Mouse (Mus musculus): ENCODE data around the gene Trmt112. TPM values are rescaled to one million over a fixed set of nuclear protein-coding genes. Genes with fewer than 3 reads are reported as not detected.
"Not testable (repeated sequence)": the region's sequence is repeated elsewhere in the genome, so short reads cannot be mapped to it uniquely, and the experiment has no call there.

Gene Trmt112
- total RNA-seq, 2 experiments from 2014 or later: 39.8 to 48.2 TPM

DNA sequence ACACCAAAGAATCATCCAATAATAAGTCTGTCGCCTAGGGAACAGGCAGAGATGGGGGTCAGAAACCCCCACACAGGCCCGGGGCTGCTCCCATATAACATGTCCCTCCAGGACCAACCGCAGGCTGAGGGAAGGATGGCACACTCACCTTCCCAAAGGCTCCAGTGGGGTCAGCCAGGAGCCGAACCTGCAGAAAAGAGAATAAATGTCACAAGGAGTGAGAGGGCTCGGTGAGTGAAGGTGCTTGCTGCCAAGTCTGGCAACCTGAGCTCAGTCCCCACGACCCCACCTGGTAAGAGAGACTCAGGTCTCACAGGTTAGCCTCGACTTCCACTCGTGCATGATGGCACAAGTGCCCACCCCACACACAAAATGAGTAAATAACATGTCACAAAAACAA is 2.4 kb upstream of the Trmt112 start:
- intact Hi-C loops (cut with DNase I): loop anchor here (5.0 kb wide), 1 partner anchor 65 kb away; the partner anchor contains the start of gene Rps6ka4
- DNase-seq (ENCODE audit: low spot score in 2 of 2): no peak

DNA sequence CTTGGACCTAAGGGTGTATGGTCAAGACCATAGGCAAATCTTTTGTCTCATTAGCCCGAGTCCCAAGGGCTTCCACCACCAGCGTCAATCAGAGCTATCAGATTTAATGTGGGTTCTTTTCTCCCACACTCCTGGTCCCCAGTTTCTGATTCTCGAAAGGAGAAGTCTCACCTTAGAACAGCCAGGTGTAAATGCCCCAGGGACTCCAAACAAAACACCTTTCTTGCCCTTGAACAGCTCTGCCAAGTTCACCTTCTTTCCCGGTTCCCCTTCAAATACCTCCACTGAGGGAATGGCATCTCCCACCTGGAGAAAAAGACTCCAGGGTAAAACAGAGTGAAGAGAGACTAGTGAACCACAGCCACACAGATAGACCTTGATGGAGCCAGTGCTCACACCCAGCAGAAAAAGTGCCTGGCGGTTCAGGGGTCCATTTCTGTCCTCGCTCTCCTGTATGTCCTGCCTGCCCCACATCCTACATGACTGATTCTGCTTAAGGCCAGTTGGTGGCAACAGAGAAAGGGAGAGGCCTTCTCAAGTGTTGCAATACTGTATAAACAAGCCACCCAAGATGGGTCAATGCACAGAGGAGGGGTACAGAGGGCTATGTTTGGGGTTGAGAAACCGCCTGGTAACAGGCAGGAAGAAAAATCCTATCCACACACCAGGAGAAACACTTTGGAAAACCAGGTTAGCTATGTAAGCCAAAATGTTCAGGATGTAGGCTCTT is 1.5 kb upstream of the Trmt112 start:
- intact Hi-C loops (cut with DNase I): loop anchor here (5.0 kb wide), 1 partner anchor 66 kb away; the partner anchor contains the start of gene Rps6ka4
- no peak for DNase-seq (ENCODE audit: low spot score in 2 of 2)

DNA sequence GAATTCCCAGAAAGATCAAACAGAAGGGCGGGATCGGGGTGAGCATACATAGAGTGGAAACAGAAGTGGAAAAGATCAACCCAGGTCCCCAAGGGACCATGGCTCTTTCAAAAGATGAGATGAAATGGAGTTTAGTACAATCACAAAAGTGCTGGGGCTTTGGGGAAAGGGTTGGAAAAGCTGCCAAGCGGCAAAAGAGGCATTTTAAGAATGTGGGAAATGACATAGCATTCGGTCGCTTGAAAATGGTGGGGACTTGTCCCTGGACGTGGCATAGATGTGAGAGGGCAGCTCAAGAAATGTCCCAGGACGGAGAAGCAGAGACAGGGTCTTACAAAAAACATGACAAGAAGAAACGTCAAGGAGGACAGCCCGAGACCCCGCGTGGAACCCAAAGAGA is 477 bp upstream of the Trmt112 start:
- no peak for DNase-seq (ENCODE audit: low spot score in 2 of 2)
- intact Hi-C loops (cut with DNase I): loop anchor here (5.0 kb wide), 1 partner anchor 67 kb away; the partner anchor contains the start of gene Rps6ka4

DNA sequence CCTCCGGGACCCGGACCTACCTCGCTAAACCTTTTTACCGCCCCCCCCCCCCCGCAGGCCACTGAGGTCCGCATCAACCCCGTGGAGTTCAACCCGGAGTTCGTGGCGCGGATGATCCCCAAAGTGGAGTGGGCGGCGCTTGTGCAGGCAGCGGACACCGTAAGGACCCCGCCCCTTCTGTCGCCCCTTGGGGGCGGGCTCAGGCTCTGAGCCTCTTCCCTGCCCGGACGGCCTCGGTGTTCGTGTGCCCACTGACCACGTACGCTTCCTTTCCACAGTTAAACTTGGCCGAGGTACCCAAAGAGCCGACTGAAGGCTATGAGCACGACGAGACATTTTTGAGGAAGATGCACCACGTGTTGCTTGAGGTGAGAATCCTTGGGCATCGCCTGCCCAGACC is 808 bp downstream of the Trmt112 start:
- intact Hi-C loops (cut with DNase I); DNase-seq (ENCODE audit: low spot score in 2 of 2): not testable (repeated sequence)

DNA sequence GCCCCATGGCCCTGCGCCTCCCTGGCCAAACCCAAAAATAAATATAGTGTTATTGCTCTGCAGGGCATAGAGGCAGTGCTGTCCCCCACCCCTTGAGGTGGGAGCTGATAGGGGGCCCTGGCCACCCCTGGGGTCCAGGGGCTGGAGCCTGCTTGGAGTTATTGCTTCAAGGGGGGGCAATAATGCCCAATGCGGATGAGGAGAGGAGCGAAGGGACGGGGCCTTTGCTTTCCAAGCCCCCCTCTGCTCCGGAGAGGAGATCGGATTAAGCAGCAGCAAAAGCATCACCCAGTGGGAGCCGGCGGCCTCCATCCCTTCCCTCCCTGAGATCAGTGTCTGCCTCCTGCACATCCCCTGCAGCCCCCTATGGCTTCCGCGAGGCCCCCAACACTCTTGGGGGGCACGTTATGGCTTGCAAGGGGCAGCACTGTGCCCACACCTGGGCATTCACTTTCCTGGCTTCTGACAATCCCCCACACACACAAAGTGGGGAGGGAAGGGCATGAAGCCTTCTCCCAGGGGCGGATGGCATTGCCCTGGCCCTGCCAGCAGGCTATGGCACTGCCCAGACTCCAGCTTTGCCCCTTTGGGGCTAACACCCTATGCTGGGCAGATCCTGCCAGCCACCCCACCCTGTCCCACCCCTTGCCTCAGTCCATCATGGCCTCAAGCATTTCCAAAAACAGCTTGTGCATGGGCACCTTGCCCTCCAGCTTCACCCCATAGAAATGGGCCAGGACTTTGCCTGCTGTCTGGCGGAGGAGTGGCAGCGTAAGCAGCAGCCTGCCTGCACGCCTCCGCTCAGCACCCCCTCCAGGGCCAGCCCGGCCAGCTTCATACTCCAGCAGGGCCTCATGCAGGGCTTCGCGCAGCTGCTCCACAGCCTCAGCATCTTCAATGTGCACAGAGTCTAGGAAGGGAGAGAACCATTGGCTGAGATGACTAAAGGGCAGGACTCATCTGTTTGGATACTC is 1.9 kb downstream of the Trmt112 start:
- intact Hi-C loops (cut with DNase I): no loop called here
- DNase-seq (ENCODE audit: low spot score in 2 of 2): no peak

DNA sequence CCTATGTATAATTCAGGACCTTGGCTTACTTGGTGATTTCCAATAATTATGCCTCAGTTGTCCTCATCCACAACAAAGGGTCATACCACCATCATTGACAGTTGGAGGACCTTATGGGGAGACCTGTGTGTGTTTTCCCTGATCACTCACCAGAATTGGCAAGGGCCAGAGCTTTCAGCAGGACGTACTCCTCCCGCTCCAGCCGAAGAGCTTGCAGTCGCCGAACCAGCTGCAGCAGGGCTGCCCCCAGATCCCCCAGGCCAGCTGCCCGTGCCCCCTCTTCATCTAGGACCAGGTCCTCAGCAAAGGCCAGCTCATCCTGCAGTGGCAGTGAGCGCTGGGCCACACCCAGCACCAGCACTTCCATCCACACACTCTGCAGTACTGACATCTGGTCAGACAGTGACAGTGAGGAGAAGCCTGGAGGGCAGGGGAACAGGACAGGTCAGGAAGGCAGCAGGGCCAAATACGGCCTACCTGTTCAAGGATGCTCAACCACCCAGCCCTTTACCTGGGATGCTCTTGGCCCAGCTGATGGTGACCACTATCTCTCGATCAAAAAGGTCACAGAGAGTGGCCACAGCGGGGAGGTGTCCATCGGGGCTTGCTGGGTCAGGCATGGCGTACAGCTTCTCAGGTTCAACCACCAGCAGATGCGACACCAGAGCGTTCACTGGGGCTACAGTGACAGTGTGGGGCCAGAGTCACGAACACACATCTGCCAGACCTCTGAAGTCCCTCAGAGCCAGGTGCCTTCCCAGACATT is 2.9 kb downstream of the Trmt112 start:
- intact Hi-C loops (cut with DNase I): no loop called here
- no peak for DNase-seq (ENCODE audit: low spot score in 2 of 2)

DNA sequence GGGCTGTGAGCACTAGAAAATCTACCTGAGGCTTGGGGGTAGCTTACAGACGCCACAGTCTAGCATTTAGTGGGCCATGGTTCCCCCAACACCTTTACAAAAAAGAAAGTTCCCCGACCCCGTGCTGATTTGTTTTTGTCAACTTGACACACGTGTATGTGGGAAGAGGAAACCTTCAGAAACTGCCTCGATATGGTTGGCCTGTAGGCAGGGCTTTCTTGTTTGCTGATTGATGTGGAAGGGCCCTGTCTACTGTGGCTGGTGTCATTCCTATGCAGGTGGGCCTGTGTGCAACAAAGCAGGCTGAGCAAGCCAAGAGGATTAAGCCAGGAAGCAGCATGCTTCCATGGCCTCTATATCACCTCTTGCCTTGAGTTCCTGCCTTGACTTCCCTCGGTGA is 3.5 kb downstream of the Trmt112 start:
- DNase-seq (ENCODE audit: low spot score in 2 of 2): no peak
- intact Hi-C loops (cut with DNase I): no loop called here

DNA sequence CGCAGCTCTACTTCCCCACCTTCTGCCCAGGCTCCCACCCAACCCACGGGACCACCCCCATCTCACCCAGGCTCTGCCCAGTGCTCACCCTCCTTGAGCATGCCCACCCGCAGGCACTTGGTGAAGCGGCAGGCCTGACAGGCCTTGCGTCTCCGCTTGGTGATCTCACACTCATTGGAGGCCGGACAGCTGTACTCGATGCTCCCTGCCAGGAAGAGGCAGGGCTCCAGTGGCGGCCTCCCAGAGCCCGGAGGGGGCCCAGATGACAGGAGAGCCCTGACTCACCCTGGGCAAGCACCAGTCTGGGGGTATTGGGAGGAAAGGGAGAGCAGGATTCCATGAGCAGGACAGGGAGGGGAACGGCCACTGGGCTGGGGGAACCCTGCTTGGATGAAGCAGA is 4.5 kb downstream of the Trmt112 start:
- DNase-seq (ENCODE audit: low spot score in 2 of 2): no peak
- intact Hi-C loops (cut with DNase I): no loop called here

DNA sequence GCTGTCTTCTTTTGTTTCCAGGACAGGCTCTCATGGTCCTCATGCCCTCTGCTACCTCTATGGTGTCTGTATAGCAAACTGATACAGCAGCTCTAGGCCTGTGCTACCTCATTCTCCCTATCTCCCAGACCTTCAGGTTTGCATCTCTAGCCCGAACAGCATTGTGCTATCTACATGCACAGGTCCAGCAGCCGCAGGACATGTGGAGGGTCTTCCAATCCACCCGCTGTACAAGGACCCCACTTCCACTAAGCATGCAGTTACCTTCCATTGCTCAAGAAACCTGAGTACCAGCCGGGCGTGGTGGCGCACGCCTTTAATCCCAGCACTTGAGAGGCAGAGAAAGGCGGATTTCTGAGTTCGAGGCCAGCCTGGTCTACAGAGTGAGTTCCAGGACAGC is 5.0 kb downstream of the Trmt112 start:
- intact Hi-C loops (cut with DNase I): no loop called here
- no peak for DNase-seq (ENCODE audit: low spot score in 2 of 2)

DNA sequence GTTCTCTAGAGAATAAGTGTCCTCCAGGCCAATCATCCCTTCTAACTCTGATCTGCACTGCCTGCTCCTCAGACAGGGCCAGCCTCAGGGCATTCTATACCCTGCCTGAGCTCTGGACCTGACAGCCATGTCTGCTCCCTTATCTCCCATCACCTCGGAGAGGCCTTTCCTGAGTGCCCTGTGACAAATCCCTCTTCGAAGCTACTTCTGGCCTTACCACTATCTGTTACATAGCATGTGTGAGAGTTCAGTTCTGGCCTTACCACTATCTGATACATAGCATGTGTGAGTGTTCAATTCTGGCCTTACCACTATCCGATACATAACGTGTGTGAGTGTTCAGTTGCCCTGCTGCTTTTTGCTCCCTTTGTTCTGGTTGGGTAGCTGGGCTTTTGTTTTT is 5.8 kb downstream of the Trmt112 start:
- DNase-seq (ENCODE audit: low spot score in 2 of 2): no peak
- intact Hi-C loops (cut with DNase I): no loop called here

DNA sequence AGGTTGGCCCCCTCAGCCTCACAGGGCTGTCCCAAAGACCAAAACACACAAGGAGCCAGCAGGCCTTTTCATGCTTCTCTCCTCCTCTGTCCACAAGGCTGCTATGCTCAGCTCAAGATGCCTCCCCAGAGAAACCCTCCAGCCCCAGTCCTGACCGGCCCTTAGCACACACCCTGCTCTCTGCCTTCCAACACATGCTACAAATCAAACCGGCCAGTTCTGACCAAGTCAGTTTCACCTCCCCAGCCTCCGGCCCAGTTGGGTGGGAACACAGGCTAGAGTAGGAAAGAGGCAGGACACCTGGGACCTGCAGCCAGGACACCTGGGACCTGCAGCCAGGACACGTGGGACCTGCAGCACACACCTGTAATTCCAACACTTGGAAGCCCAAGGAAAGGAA is 7.0 kb downstream of the Trmt112 start:
- intact Hi-C loops (cut with DNase I): no loop called here
- no peak for DNase-seq (ENCODE audit: low spot score in 2 of 2)

DNA sequence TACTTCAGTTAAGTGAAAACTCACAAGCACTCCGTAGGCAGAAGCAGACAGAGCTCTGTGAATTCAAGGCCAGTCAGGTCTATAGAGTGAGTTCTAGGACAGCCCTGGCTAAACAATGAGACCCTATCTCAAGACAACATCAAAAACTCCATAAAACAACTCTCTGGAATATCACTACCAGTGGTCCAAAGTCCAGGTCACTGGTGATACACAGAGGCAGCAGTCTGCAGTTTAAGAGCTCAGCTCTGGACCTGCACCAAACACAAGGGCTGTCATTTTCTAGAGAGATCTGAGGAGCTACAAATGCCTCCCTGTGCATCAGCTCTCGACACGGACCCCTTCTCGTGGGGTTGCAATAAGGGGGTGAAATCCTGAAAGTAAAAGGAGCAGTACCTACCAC is 8.8 kb downstream of the Trmt112 start:
- DNase-seq (ENCODE audit: low spot score in 2 of 2): no peak
- intact Hi-C loops (cut with DNase I): no loop called here

DNA sequence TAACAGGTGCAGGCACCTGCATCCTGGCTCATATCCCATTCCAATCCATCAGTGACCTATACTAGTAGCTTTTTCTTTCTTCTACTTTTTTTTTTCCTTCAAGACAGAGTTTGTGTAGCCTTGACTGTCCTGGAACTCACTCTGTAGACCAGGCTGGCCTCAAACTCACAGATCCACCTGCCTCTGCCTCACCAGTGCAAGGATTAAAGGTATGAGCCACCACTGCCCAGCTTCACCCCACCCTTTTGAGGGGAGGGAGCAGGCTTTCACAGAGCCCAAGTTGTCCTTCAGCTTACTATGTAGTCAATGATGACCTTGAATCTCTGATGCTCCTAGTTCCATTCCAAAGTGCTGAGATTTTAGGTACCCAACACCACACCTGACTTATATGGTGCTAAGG is 9.9 kb downstream of the Trmt112 start:
- intact Hi-C loops (cut with DNase I): no loop called here

DNA sequence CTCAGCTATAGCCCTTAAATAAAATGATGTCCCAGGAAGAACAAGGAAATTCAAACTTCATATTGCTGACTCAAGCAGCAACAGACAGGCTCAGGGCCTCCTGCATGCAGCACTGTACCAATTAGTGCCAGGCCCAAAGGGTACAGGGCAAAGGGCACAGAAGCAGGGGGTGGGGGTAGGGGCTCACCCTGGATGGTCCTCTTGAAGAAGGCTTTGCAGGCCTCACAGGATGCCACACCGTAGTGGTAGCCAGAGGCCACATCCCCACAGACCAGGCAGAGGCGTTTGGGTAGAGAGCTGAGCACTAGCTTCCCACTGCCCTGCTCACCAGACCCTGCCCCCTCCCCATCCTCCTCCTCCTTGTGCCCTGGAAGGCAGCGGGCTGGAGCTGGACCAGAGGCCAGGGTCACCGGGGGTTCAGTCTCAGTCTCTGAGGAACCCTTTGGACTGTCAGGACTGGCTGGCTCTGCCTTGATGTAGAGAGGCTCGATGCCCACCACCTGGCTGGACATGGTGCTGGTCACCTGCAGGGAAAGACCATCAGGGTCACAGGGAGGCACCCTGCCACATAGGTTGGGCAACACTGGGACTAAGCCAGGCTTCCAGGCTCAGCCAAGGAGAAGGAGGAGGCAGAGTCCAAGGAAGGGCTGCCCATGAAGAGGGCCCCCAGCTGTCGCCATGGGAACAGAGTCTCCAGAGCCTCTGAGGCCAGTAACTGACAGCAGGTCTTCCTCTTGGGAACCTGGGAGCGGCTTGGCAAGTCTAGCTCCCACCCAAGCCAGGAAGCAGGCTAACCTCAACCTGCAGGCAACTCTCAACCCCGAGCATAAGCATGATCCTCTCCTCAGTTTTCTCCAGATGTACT is 10.6 kb downstream of the Trmt112 start:
- intact Hi-C loops (cut with DNase I): loop anchor here (2.0 to 10.0 kb wide), 2 partner anchors 59 to 105 kb away; no protein-coding TSS in a partner anchor
- no peak for DNase-seq (ENCODE audit: low spot score in 2 of 2)

More for the DNA sequence above, 9.9 kb downstream of the Trmt112 start:
- no peak for DNase-seq (ENCODE audit: low spot score in 2 of 2)

DNA sequence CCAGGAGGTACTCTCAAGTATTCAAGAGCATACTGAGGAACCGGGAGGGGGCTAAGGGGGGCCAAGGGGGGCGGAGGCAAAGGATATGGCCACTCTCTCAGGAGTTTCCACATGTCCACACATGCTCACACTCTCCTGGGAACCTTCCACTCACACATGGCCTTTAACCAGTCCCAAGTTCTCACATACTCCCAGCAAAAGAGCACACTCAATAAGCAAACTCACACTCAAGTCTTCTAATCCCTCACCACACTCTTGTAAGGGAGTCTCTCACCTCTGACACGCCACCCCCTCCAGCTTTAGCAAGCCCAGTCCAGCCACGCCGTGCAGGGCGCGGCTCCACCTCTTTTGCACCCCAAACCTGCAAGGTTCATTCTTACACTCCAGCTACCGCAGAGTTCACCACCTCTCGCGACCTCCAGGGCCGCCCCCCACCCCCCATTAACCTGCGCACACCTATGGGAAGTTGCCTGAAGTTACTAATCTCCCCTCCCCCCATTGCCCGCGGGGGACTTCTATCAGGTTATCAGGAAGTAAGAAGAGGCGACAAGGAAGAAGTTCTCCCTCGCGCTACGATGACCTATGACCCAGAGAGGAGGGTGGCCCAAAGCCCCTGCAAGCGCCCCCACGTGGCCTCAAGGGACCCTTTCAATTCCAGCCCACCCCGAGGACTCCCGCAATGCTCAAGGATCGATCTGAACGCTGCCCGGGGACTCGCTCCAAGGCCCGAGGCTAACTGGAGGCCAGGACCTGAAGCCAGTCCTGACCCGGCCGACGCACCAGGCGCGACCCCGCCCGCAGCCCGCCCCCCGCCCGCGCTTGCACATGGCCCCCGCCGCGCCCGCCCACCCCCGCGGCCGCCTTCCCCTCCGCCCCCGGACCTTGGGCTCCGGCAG is 11.5 kb downstream of the Trmt112 start:
- intact Hi-C loops (cut with DNase I): loop anchor here (1.0 to 10.0 kb wide), 3 partner anchors 20 to 104 kb away; partner anchors contain the start of gene Bad
- DNase-seq (ENCODE audit: low spot score in 2 of 2): peak in 1 of 2 experiments; percentile 39

DNA sequence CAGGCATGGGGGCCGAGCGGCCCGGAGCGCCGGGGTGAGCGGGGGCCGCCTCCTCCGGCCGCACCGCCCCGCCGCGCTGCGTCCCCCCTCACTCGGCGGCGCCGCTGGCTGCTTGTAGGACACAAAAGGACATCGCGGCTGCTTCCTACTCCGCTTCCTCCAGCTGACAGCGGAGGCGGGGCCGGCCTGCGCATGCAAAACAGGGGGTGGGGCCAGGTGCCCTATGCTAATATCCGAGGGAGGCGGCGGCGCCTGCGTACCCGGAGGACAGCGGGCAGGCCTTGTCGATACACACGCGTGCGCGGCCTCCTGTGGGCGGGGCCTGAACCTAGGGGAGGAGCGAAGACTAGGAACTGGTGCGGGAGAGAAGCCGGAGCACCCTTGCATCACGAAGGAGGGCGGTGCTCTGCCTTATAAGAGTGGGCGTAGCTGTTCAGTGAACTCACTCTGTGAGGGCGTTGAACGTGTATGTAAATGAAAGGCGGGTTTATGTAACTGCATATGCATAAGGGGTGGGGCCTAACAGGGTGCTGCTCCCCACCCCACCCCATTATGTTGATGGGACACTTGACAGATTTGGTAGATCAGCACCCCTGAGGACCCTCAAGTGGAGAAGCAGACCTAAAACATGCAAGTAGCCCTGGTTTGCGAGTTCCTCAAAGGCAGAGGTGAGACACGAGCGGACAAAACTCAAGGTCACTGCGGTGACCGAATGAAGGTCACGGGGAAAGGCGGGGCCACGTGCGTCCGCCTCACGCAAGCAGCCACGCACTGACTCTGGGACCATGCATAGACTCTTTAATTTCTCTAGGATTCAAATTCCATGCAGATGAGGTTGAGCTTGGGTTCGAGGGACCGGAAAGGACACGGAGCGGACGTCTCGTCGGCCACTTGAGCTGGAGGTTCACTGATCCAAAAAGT is 12.4 kb downstream of the Trmt112 start, which contains the start of gene Esrra:
Gene Esrra, minus strand, starts transcription at position 167 of the 921 bp plus-strand sequence.
- DNase-seq (ENCODE audit: low spot score in 2 of 2): peak; percentile 100
- intact Hi-C loops (cut with DNase I): loop anchor here (1.0 to 10.0 kb wide), 3 partner anchors 19 to 103 kb away; partner anchors contain the start of gene Bad

Data from left cerebral cortex, postnatal 36 days (tissue).